Mouse (Mus musculus) heart, postnatal 0 days (tissue): ENCODE measurements around the gene Slc4a5.

Experiments used
- CTCF ChIP-seq: IDR thresholded peaks from 2 replicates; pipeline ENCODE4 v1.5.1; 2016; ENCODE audit warnings: antibody characterized with exemption, control low read depth, low read depth
- EP300 ChIP-seq: IDR thresholded peaks from 2 replicates; pipeline ENCODE4 v1.6.1; 2016; ENCODE audit warnings: antibody characterized with exemption, low read depth

DNA sequence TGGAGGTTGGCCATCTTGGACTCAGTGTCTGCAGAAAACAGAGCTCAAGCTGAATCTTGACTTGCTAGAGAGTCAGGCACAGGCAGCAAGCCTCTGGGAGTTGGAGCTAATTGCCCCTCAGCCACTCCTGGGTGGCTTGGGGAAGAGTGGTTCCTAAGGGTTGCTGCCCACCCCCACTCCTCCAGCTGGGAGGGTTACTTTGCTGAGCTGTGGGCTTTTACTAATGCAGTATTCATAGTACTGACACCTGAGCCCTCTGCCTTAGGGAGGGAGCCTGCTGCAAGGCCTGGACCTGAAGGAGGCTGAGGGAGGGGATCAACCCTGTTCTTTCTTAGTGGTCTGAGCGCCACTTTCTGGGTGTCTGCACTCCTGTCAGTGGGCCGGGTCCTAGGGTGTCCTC lies 32.7 kb upstream of the Slc4a5 start:
- TF ChIP-seq CTCF, result no peak
- TF ChIP-seq EP300, result no peak
